Mouse (Mus musculus) WW6 (cell line): ENCODE results near the gene Wdr35.
"Not testable (repeated sequence)": the region's sequence is repeated elsewhere in the genome, so short reads cannot be mapped to it uniquely, and the experiment has no call there.

Experiments used
- DNase-seq: peaks from one replicate; pipeline ENCODE4 v3.0.0-alpha.2; 2013; ENCODE audit warnings: low read depth, low spot score

Gene Wdr35

DNA sequence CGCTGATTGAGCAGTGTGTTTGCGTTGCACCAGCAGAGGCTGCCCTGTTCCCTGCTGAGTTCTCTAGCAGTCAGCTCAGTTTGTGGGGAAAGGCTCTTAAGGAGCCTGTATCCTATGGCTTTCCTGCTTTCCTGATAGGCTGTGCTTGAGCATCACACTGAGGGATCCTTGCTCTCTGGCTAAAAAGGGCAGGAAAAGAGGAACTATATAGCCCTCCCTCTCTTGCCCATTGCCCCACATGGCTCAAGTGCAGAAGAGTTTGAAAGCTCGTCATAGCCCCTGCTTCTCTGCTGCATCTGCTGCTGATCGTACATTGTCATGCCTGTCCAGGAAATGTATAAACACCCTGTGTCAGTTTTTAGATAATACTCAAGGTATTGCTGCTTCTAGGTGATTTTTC is 33.5 kb downstream of the Wdr35 start:
- no peak for DNase-seq

DNA sequence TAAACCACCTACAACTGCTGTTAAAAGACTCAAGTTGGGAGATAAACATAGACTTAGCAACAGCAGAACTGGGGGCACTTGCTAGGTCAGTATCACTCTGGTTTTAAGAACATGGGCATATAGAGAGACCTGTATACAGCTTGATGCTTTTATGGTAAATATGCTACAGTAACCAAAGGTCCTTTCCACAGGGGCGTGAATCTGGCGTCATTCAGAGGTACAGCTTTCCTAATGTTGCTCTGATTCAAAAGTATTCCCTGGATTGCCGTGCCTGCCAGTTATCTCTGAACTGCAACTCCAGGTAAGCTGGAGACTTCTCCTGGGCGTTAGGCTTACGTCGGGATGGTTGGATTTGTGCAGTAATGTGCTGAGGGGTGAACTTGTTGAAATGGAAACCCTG is 34.1 kb downstream of the Wdr35 start:
- DNase-seq: no peak

DNA sequence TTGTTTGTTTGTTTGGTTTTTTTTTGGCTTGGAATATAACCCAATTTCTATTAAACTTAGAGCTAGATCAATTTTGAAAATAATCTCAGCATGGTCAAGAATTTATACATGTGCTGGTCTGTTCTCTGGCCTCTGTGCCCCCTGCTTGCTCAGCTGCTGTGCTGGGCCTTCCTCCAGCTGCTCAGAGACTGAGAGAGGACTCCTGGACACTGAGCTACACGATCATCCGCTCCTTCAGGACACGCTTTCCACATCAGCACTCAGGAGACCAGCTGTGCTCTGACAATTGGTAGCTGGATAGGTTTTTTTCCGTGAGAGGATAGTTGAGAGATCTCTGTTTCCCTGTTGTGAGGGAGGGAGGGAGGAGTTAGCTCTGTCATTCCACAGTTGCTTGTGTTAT is 36.6 kb downstream of the Wdr35 start:
- no peak for DNase-seq

DNA sequence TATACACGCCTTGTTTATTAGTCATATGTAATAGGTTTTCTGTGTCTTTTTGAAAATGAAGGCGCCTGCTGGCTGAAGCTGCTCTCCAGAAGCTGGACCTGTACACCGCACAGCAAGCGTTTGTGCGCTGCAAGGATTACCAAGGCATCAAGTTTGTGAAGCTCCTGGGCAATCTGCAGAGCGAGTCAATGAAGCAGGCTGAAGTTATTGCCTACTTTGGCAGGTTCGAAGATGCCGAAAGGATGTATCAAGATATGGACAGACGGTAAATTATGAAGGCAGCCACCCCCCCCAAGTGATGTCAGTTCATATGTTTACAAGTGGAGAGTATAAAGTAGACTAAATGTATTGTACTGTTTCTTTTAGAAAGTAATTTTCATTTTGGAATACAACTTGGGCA is 42.7 kb downstream of the Wdr35 start:
- DNase-seq: no peak

DNA sequence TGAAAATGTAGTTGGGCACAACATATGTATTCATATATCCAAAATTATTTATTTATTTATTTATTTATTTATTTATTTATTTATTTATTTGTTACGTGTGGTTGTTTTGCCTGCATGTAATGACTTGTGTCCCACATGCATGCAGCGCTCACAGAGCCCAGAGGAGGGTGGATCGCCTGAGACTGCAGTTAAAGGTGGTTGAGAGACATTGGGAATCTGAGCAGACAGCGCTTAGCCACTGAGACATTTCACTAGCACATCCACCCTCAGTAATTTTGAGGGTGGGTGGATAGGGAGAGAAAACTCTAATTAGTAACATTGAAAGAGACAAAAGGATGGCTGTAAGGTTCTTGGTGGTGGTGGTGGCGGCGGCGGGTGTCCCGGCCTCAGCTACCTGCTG is 46.7 kb downstream of the Wdr35 start:
- no peak for DNase-seq

DNA sequence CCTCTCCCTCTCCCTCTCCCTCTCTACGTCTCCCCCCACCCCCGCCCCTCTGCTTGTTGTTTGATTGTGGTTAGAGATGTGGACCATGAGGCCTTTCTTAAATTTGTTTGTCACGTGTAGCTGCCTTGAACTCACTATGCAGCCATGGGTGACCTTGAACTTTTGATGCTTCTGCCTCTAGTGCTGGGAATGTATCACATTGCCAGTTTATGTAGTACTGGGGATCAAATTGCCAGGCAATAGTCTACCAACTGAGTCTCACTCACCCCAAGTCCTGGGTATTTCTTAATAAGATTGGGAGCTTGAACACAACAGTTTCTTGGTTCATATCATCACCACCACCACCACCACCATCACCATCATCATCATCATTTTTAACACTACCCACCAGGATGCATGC is 47.3 kb downstream of the Wdr35 start:
- DNase-seq: no peak

DNA sequence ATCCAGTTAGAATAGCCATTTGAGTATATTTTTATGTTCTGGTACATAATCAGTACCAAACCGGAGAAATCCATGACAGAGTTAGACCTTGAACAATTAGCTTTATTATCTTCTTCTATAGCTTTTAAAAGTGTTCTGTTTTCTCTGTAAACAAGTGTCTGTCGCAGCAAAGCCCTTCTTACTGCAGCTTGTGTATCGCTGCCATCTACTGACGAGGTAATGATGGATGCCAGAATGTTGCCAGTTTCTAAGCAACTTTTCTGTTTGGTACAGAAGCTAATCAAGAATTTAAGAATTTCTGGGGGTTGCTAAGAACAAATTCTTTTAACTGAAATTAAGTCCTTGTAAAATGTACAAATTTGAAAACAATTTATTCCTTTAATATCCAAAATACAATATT is 49.3 kb downstream of the Wdr35 start:
- no peak for DNase-seq

DNA sequence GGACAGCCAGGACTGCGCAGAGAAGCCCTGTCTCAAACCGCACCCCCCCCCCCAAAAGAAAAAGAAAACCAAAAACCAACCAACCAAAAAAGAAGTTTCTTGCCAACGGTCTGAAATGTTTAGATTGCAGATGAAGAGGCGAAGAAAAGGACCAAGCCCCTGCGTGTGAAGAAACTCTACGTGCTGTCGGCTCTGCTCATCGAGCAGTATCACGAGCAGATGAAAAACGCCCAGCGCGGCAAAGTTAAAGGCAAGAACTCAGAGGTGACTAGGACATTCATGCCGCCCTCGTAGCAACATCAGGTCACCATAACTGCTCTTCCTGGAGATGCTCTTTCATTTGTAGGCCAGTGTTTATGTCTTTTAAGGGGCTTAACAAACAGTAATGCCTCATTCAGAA is 50.4 kb downstream of the Wdr35 start:
- DNase-seq: no peak

DNA sequence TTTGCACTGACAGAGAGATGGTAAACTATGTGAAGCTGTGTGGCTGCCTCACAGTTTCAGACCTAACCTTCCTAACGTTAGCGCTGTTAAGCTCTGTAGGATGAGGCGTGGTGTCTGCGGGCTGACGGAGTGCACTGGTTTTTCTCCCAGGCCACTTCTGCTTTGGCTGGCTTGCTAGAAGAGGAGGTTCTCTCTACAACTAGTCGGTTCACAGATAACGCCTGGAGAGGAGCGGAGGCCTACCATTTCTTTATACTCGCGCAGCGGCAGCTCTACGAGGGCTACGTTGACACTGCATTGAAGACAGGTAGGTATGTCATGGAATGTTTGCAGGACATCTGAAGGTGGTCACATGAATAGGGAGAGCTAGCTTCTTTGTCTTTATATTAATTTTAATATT is 51.0 kb downstream of the Wdr35 start:
- no peak for DNase-seq

DNA sequence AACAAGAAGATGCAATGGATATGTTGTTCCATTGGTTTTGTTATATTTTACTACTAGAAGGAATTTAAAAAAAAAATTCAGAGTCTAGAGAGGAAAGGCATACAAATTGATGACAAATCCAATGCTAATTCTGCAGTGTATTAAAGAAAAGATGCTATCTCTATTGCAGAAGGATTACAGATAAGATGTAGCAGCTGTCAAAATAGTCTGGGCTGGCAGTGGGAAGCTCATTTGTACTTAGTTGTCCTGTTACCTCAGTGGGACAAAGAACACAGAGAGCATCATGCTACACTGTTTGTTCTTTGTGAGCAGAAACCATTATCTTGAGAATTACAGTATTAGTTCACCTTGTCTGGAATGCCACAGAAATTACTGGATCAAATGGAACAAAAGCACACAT is 53.2 kb downstream of the Wdr35 start:
- no peak for DNase-seq

DNA sequence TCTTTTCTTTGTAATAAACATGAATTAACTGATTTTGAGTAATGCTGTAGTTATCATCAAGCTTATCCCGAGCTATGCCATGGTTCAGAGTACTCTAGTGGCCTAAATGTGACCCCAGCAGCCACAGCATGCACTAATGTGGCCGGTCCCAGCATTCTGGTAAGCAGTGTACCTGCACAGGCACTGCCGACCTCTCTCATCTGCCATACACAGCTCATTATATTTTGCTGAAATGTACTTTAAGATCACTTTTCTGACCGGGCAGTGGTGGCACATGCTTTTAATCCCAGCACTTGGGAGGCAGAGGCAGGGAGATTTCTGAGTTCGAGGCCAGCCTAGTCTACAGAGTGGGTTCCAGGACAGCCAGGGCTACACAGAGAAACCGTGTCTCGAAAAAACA is 55.1 kb downstream of the Wdr35 start:
- not testable (repeated sequence) for DNase-seq

DNA sequence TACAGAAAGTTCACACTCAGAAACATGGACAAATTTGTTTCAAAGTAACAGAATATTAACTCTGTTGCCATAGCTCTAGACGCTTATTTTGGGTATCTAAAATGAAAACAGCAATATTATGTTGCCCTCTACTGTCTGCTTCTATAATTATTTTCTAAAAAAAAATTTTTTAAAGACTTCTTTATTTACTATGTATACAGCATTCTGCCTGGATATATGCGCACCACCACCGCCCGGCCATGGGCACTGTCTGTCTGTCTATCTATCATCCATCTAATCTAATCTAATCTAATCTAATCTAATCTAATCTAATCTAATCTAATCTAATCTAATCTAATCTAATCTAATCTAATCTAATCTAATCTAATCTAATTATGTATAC is 55.8 kb downstream of the Wdr35 start:
- no peak for DNase-seq

DNA sequence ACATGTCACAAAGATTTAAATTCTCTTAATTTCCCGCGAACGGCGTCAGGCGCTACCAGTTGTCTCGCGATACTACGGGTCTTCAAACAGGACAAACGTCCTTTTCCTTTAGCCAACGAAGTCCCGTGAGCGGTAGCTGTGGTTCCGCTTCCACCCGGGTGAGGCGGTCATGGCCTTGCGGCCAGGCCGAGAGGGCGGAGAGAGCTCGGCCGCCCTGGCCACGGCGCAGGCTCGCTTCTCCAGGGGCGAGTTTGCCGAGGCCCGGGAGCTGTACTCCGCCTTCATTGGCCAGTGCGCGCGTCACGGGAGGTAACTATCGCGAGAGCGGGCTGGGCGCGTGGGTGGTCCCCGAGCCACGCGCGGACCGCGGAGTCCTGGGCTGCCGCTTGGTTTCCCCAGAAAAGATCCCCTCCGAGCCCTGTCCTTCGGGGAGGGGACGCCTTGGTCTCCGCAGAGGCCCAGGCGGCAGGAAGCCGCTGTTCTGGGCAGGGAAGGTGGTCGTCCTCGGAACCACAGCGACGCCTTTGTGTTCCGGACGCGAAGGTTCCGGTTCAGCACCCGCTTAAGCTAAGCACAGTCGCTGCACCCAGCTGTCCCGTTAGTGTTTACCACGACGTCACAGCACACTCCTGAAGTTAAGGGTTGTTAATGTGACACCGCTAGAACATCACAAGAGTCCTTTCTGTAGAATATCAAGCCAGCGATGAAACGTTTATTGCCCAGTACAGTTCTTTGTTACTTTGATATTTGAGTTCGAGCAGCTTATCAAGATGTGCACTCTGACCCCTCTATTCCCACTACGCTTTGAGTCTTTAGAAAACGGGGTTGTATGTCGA is 56.4 kb downstream of the Wdr35 start, which contains the start of gene Ttc32:
Gene Ttc32 (plus strand): TSS at position 110 of the 836 bp plus-strand sequence.
- peak; percentile 71 for DNase-seq

DNA sequence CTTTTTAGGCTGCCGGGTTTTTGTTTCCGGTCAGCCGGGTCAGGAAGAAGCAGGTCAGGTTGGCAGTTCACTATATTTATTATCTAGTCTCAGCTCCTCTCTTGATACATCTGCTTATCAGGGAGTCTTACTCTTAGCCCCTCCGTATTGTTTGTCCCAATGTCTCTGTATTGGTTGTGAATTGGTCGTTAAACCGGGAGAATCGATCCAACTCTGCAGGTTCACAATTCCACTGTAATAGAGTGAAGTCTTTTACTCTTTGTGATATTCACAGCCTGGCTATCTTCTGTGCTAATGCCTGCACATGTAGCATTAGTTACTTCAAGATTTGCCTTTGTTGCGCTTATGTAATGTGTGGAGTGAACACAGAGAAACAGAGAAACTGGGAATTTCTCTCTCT is 57.5 kb downstream of the Wdr35 start:
- no peak for DNase-seq

DNA sequence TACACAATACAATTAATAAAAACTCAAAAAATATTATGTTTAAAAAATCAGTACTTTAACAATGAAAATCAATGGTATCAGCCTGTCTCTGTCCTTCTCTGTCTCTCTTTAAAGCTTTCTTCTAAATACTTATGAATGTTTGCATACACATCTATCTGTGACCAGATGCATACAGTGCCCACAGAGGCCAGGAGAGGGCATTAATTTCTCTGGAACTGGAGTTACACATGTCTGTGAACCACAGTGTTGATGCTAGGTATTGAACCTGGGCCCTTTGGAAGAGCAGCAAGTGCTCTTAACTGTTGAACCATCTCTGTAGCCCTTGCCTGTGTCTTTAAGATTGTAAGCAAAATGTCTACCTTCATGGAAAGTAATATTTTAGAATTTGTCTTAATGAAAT is 59.4 kb downstream of the Wdr35 start:
- no peak for DNase-seq

DNA sequence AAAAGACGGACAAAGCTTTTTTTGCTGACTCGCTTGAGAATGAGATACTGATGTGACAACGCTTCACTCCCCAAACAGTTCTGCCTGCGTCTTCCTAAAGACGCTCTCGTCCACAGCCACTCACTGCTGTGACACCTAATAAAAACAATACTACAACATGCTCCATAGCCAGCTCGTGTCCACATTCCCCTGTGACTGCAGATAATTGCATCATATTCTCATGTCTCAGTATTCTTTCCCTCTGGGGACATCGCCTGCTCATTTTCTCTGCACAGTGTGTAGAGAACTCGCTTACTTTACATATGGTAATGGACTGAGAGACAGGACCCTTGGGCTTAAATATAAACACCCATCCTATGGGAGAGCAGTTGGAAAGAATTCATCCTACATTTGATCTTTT is 62.7 kb downstream of the Wdr35 start:
- DNase-seq: no peak

DNA sequence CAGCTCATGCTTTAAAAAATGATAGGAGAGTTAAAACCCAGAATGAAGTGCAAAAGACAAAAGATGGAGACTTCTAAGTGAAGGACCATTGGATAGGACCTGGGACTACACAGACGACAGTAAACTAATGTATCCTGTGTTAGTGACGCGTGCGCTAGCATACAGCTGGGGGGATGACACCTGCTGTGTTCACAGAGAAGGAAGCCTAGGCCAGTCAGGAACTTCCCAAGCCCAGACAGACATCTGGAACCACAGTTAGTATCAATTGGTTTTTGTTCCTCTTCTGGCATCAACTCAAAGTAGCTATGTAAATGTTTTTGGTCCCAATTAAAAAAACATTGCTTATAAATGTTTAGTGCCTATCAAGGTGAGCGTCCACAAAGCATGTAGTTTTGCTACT is 66.5 kb downstream of the Wdr35 start:
- DNase-seq: no peak

DNA sequence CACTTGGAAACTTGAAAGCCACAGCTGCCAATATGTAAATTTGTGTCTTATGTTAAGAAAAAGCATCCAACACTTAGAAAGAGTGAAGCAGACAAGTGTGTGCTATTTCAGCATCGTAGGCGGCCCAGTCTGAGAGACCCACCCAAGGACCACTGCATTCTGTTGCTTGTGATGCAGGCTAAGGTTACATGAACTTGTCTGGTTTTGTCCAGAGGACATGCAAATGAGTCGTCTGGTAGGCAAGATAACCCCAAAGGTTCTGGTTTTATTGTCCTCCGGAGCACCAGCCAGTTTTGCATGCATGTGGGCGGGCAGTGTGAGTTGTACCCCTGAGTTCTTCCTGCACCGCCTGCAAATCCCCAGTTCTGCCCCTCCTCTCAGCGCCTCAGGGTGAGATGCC is 67.0 kb downstream of the Wdr35 start:
- no peak for DNase-seq

DNA sequence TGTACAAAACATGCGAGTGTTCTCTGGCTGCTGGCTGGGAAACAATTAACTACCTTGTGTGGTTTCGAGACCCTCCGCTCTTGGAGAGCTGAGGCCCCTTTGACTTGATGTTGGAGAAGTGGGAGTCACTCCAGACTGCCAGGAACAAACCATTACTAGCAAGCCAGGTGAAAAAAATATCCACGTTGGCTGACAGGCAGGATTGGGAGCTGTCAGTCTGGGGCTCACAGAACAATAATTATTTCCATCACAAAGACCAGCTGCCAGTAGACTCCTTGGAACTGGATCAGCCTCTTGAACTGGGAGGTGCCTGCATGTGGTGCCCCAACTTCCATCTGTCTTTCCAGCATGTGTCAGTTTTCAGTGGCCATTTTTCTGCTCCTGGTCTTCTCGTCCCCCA is 68.6 kb downstream of the Wdr35 start:
- DNase-seq: no peak

DNA sequence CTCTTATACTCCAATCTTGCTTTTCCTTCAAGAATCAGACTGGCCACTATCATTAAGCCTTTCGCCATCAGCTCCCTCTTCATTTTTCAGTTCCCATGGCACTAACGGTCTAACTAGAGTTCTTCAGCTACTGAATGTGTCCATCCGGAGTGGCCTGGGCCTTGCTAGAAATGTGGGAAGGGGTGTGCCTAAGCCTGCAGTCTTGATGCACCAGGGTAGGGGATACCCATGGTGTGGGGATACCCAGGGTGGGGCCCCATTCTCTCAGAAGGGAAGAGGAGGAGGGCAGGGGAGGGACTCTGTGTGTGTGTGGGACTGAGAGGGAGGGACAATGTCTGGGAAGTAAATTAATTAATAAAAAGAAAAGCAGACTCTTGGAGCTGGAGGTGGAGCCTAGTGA is 69.1 kb downstream of the Wdr35 start:
- no peak for DNase-seq

DNA sequence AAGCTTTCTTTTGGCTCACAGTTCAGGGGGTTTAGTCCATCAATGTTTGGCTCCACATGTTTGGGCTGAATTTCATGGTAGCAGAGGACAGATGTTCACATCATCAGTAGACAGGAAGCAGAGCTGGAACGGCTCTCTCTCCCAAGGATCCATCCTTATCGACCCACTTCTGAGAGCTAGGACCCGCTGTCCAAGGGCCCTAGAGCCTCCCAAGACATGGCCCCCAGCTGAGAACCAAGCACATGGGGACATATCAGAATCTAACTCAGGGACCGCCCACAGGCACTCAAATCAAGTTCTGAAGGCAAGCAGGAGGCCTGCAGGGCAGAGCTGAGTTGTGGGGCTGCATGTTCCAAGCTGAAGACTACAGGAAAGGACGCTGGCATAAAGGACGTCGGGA is 71.0 kb downstream of the Wdr35 start:
- DNase-seq: no peak

DNA sequence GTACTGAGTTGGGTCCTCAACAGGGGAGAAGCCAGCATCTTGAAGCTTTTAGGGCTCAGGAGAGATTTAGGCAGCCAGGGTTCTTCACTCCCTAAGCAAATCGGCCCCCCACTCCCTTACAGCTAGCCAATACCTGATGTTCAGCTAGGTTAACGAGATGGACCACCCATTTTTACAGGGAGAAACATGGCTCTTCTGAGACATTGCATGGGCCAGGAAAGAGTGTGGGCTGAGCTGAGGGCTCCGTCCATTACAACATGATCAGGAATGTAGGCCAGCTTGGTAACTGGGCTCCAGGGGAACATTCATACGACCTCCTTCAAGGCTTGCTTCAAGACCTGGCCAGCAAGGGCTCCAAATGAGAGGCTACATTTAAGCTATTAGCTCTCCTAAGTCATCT is 73.0 kb downstream of the Wdr35 start:
- no peak for DNase-seq

DNA sequence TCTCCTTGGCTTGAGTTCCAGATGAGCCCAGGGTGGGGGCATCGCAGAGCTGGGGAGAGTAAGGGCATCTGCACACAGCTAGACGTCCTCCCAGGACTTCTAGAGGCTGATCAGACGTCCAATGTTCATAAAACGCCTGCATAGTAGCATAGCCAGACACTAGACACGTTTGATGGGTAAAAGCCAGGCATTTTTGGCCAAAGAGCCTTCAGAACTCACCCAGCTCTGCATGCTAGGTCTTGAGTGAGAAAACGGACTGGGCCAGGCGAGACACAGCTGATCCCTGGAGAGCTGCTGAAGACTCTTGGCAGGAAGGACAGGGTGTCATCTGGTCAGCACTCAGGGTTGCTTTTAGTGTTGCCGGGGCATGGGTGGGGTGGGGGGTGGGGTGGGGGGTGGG is 74.4 kb downstream of the Wdr35 start:
- DNase-seq: no peak

DNA sequence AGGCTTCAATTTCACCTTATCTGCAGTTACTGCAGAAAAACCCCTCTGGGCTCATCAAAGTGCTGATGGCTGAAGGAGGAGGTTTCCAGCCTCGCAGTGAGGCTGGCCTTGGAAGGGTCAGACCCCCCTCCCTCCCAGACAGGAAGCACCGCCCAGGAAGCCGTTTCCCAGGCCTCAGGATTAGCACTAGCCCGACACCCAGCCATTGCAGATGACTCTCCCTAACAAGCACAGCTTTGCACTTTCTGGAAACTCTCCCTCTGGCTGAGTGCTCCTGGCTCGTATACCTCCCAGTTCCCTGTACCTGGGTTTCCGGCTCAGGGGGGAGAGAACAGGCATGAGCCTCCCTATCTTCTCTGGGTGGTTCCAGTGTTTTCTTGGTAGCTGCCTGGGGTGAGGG is 77.1 kb downstream of the Wdr35 start:
- no peak for DNase-seq
